Mouse (Mus musculus) heart, adult 2 months (tissue): Measurements from ENCODE around the gene Btbd9.

Experiments
- EP300 ChIP-seq: fragments of 200-500 bp; IDR thresholded peaks from 2 replicates; pipeline ENCODE4 v1.6.1; 2011; ENCODE audit warnings: low read depth, low read length, control low read depth; ENCODE audit not compliant: insufficient read depth
- POLR2A ChIP-seq: fragments of 200-500 bp; IDR thresholded peaks from 2 replicates; pipeline ENCODE4 v1.6.1; 2011; ENCODE audit warnings: mild to moderate bottlenecking, low read depth, low read length, control low read depth; ENCODE audit not compliant: insufficient read depth

- TF ChIP-seq EP300: no peak
- no peak for TF ChIP-seq POLR2A
Measured at GRCm38 (mm10) chr17:30512007-30512406, 64.3 kb downstream of the Btbd9 start.
